Mouse (Mus musculus): ENCODE results near the gene Il12a. TPM values are rescaled to one million over a fixed set of nuclear protein-coding genes. Genes with fewer than 3 reads are reported as not detected.

The Il12a gene
- total and polyA plus RNA-seq, 2 experiments from 2014 or later = 0.12 TPM; not detected in 1

DNA sequence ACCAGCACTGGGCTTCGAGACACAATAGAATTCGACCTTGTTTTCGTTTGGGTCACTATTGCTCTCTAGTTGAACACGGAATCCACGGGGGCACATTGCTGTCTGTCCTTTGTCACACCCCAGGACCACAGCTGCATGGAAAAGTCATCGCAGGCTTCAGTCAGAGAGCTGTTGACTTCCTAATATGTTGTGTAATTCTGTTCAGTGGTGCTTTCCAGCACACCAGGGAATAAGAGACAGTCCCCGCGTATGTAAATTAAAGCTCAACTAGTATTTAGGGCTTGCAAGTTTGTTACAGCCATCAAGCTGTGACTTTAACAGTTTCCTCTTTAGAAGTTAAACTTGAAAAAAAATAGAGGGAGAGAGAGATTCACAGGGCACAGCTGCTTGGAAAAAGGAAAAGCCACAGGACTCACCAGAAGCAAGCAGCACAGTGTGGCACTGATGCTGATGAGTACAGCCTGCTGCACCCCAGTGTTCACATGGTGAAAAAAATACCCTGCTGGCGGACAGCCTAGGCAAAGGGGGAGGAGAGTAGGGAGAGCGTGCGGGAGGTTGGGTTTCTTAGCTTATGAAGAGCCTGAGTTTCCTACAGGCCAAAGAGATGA is 3.1 kb downstream of the Il12a start:
- Histone ChIP-seq H3K27ac (ENCODE audit: low read depth) (no peak overlapping the region), H3K9me3 (replicated peaks; ENCODE audit: control insufficient read depth, low read length) (no peaks in the 10 kb centered on the region), H3K4me1 (ENCODE audit: control insufficient read depth, insufficient read depth) (peaks cover 11% of the 10 kb centered on the region; the same call in 1 of the 2 replicates), H3K36me3 (replicated peaks; ENCODE audit: control insufficient read depth, insufficient read depth, low read length) (no peaks in the 10 kb centered on the region), H3K27me3 (ENCODE audit: control insufficient read depth, insufficient read depth, low read length) (peaks cover 4% of the 10 kb centered on the region; the same call in 1 of the 2 replicates), H3K4me3 (ENCODE audit: low read depth, low read length) (no peak overlapping the region), H3K4me2 (ENCODE audit: low read depth, low read length) (no peak overlapping the region), H3K9ac (replicated peaks; ENCODE audit: low read depth, low read length) (no peak overlapping the region)
- ATAC-seq (ENCODE audit: insufficient read depth, low read depth) = peak; percentile 27
- TF ChIP-seq EP300 (IDR thresholded peaks at IDR 0.05; ENCODE audit: low read depth) (no peak), CTCF (IDR thresholded peaks at IDR 0.05; ENCODE audit: low read depth) (no peak)
- WGBS = 34% methylated on average over 11 of the region's 11 CpGs
- no peak for DNase-seq (ENCODE audit: low spot score)

- Histone ChIP-seq H3K9me3 (replicated peaks; ENCODE audit: control insufficient read depth, low read length) (no peaks in the 10 kb centered on the region), H3K4me3 (ENCODE audit: low read depth, low read length) (no peak overlapping the region), H3K27ac (ENCODE audit: low read depth) (no peak overlapping the region), H3K27me3 (ENCODE audit: control insufficient read depth, insufficient read depth, low read length) (no peaks in the 10 kb centered on the region), H3K36me3 (replicated peaks; ENCODE audit: control insufficient read depth, insufficient read depth, low read length) (no peaks in the 10 kb centered on the region), H3K9ac (replicated peaks; ENCODE audit: low read depth, low read length) (no peak overlapping the region), H3K4me2 (ENCODE audit: low read depth, low read length) (no peak overlapping the region), H3K4me1 (ENCODE audit: control insufficient read depth, insufficient read depth) (peaks cover 11% of the 10 kb centered on the region; the same call in 1 of the 2 replicates)
- DNase-seq (ENCODE audit: low spot score) (no peak), ATAC-seq (ENCODE audit: insufficient read depth, low read depth) (no peak)
- WGBS = 92% methylated on average over 5 of the region's 5 CpGs
- TF ChIP-seq CTCF (IDR thresholded peaks at IDR 0.05; ENCODE audit: low read depth) (no peak), EP300 (IDR thresholded peaks at IDR 0.05; ENCODE audit: low read depth) (no peak)
These were observed 4.9 kb downstream of the Il12a start for GRCm38 (mm10) chr3:68695321-68695720.

DNA sequence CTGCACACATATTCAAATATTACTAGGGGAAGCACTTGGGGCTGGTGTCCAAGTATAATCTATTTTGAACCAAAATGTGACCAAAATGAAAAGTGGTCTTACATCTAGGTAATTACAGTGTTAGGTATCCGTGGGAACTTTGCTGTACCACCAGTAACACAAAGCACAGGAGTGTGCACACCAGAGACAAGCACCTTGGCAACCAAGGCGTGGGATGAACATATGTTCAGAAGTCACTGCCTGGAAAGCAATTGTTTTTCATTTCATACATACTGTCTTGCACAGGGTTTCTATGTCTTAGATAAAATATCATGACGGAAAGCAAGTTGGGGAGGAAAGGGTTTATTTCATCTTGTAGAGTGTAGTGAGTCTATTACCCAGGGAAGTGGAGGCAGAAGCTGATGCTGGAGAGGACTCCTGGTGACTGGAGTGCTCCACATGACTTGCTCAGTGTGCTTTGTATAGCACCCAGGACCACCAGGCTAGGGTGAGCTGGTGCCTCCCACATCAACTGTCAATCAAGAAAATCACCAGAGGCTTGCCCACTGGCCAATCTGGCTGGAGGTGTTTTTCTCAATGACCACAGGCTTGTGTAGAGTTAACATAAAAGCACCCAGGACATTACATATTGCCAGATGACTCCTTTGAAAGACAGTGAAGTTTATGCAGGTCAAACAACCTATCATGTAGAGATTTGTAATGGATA is 6.2 kb downstream of the Il12a start:
- DNase-seq (ENCODE audit: low spot score) (no peak), ATAC-seq (ENCODE audit: insufficient read depth, low read depth) (no peak)
- no peak overlapping the region for H3K9ac ChIP-seq (replicated peaks; ENCODE audit: low read depth, low read length)
- H3K9me3 ChIP-seq (replicated peaks; ENCODE audit: control insufficient read depth, low read length) = no peaks in the 10 kb centered on the region
- H3K4me1 ChIP-seq (ENCODE audit: control insufficient read depth, insufficient read depth) = peaks cover 10% of the 10 kb centered on the region; the same call in 1 of the 2 replicates
- no peaks in the 10 kb centered on the region for H3K27me3 ChIP-seq (ENCODE audit: control insufficient read depth, insufficient read depth, low read length)
- no peaks in the 10 kb centered on the region for H3K36me3 ChIP-seq (replicated peaks; ENCODE audit: control insufficient read depth, insufficient read depth, low read length)
- H3K27ac ChIP-seq (ENCODE audit: low read depth) = no peak overlapping the region
- H3K4me2 ChIP-seq (ENCODE audit: low read depth, low read length) = no peak overlapping the region
- 83% methylated on average over 3 of the region's 3 CpGs for WGBS
- no peak overlapping the region for H3K4me3 ChIP-seq (ENCODE audit: low read depth, low read length)
- TF ChIP-seq CTCF (IDR thresholded peaks at IDR 0.05; ENCODE audit: low read depth) = no peak
- no peak for TF ChIP-seq EP300 (IDR thresholded peaks at IDR 0.05; ENCODE audit: low read depth)

- Histone ChIP-seq H3K4me1 (ENCODE audit: control insufficient read depth, insufficient read depth) (peaks cover 6% of the 10 kb centered on the region; the same call in 1 of the 2 replicates), H3K9me3 (replicated peaks; ENCODE audit: control insufficient read depth, low read length) (no peaks in the 10 kb centered on the region), H3K4me3 (ENCODE audit: low read depth, low read length) (no peak overlapping the region), H3K27ac (ENCODE audit: low read depth) (no peak overlapping the region), H3K4me2 (ENCODE audit: low read depth, low read length) (no peak overlapping the region), H3K27me3 (ENCODE audit: control insufficient read depth, insufficient read depth, low read length) (no peaks in the 10 kb centered on the region), H3K36me3 (replicated peaks; ENCODE audit: control insufficient read depth, insufficient read depth, low read length) (no peaks in the 10 kb centered on the region), H3K9ac (replicated peaks; ENCODE audit: low read depth, low read length) (no peak overlapping the region)
- no peak for DNase-seq (ENCODE audit: low spot score)
- TF ChIP-seq EP300 (IDR thresholded peaks at IDR 0.05; ENCODE audit: low read depth) = no peak
- TF ChIP-seq CTCF (IDR thresholded peaks at IDR 0.05; ENCODE audit: low read depth) = no peak
- WGBS = 77% methylated on average over 3 of the region's 3 CpGs
- ATAC-seq (ENCODE audit: insufficient read depth, low read depth) = no peak
These were observed 8.2 kb downstream of the Il12a start for GRCm38 (mm10) chr3:68698601-68699000.

DNA sequence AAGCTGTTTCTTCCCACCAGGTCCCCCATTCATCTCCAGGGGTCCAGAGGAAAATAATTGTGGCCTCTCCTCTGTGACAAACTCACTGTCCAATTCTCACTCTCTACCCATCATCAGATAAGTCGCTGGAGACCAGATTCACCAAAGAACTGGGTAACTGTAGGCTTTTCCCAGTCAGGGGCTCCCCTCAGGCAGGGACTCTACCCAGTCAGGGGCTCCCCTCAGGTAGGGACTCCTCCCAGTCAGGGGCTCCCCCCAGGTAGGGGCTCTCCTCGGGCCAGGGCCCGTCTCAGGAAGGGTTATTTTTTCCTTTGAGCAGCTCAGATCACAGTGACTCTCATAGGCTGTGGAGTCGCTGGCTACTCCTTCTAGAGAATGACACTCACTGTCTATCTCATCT is 9.6 kb downstream of the Il12a start:
- no peak overlapping the region for H3K9ac ChIP-seq (replicated peaks; ENCODE audit: low read depth, low read length)
- no peaks in the 10 kb centered on the region for H3K4me1 ChIP-seq (ENCODE audit: control insufficient read depth, insufficient read depth)
- H3K36me3 ChIP-seq (replicated peaks; ENCODE audit: control insufficient read depth, insufficient read depth, low read length) = no peaks in the 10 kb centered on the region
- H3K9me3 ChIP-seq (replicated peaks; ENCODE audit: control insufficient read depth, low read length) = no peaks in the 10 kb centered on the region
- TF ChIP-seq CTCF (IDR thresholded peaks at IDR 0.05; ENCODE audit: low read depth) (no peak), EP300 (IDR thresholded peaks at IDR 0.05; ENCODE audit: low read depth) (no peak)
- DNase-seq (ENCODE audit: low spot score) = no peak
- no peak overlapping the region for H3K4me3 ChIP-seq (ENCODE audit: low read depth, low read length)
- 71% methylated on average over 4 of the region's 4 CpGs for WGBS
- no peak for ATAC-seq (ENCODE audit: insufficient read depth, low read depth)
- H3K4me2 ChIP-seq (ENCODE audit: low read depth, low read length) = no peak overlapping the region
- H3K27ac ChIP-seq (ENCODE audit: low read depth) = no peak overlapping the region
- no peaks in the 10 kb centered on the region for H3K27me3 ChIP-seq (ENCODE audit: control insufficient read depth, insufficient read depth, low read length)
